Mouse (Mus musculus) heart, embryonic 15.5 days (tissue): ENCODE measurements at regions not wholly inside any gene's neighbourhood (a gene's known extent, or its start where the extent isn't known, plus 50 kb on each side); places are given as distances from the start of the nearest gene placed in this dataset.

Experiments
- ATAC-seq: fragments of 200-750 bp; cut with Nextera tagmentation; replicated peaks from 2 replicates; pipeline ENCODE4 v1.8.0; 2017; ENCODE audit warnings: low read depth, moderate TSS enrichment; ENCODE audit not compliant: insufficient number of reproducible peaks, insufficient read depth, low FRiP score
- H3K27ac ChIP-seq: fragments of 300-500 bp; sonication (generic); 2 replicates; pipeline ENCODE4 v1.5.1; 2015; ENCODE audit warnings: mild to moderate bottlenecking, inconsistent platforms
- H3K27me3 ChIP-seq: fragments of 300-500 bp; sonication (generic); 2 replicates; pipeline ENCODE4 v1.6.1; 2015; ENCODE audit warnings: inconsistent platforms
- H3K36me3 ChIP-seq: fragments of 300-500 bp; sonication (generic); 2 replicates; pipeline ENCODE4 v1.6.1; 2015; ENCODE audit warnings: mild to moderate bottlenecking, inconsistent platforms
- H3K4me1 ChIP-seq: fragments of 300-500 bp; sonication (generic); replicated peaks from 2 replicates; pipeline ENCODE4 v1.6.1; 2015; ENCODE audit warnings: inconsistent platforms
- H3K4me2 ChIP-seq: fragments of 300-500 bp; sonication (generic); 2 replicates; pipeline ENCODE4 v1.6.1; 2015; ENCODE audit warnings: inconsistent platforms, mild to moderate bottlenecking, moderate library complexity
- H3K4me3 ChIP-seq: fragments of 300-500 bp; sonication (generic); 2 replicates; pipeline ENCODE4 v1.5.1; 2015; ENCODE audit warnings: mild to moderate bottlenecking, inconsistent platforms
- H3K9ac ChIP-seq: fragments of 300-500 bp; sonication (generic); 2 replicates; pipeline ENCODE4 v1.6.1; 2015; ENCODE audit warnings: mild to moderate bottlenecking, inconsistent platforms
- H3K9me3 ChIP-seq: fragments of 300-500 bp; sonication (generic); replicated peaks from 2 replicates; pipeline ENCODE4 v1.6.1; 2016; ENCODE audit warnings: inconsistent platforms
- WGBS: fragments of 180-500 bp; shearing (Covaris S2); methylation state at CpG from one replicate; pipeline ENCODE4 v1.1.7; 2015; ENCODE audit warnings: mixed read lengths; 5-methylcytosine and 5-hydroxymethylcytosine counted together

GRCm38 (mm10) chr2:161470844-161471243 is 362.0 kb upstream of the Chd6 start:
- Histone ChIP-seq H3K4me1 (no peaks in the 10 kb centered on the region), H3K27ac (no peak overlapping the region), H3K27me3 (no peaks in the 10 kb centered on the region), H3K4me2 (no peak overlapping the region), H3K9me3 (no peaks in the 10 kb centered on the region), H3K36me3 (no peaks in the 10 kb centered on the region), H3K9ac (no peak overlapping the region), H3K4me3 (no peak overlapping the region)
- WGBS: 69% methylated on average over 5 of the region's 5 CpGs
- no peak for ATAC-seq

- H3K9me3 ChIP-seq: no peaks in the 10 kb centered on the region
- H3K4me2 ChIP-seq: no peak overlapping the region
- no peak overlapping the region for H3K27ac ChIP-seq
- WGBS: 22% methylated on average over 2 of the region's 2 CpGs
- no peak for ATAC-seq
- no peak overlapping the region for H3K4me3 ChIP-seq
- no peaks in the 10 kb centered on the region for H3K4me1 ChIP-seq
- no peaks in the 10 kb centered on the region for H3K27me3 ChIP-seq
- H3K9ac ChIP-seq: no peak overlapping the region
- no peaks in the 10 kb centered on the region for H3K36me3 ChIP-seq
Measured at GRCm38 (mm10) chr2:161470025-161470424, 361.1 kb upstream of the Chd6 start.

DNA sequence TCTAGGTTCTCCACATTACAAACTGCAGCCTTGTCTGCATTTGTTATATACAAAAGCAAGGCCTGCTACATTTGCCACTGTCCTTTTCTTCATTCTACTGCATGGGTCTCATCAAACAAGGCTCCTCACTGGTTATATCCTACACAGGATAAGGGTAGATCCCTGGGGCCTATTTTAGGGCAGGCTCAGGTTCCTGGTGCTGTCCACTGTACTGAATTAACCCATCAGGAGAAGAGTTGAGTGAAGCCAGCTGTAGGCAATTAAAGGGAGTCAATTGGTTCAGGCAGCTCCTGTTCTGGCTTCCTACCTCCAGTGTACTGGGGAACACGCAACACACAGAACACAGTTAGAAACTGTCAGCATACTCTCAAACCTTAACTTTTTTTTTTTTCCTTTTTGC is 358.2 kb upstream of the Chd6 start:
- no peaks in the 10 kb centered on the region for H3K27me3 ChIP-seq
- H3K4me1 ChIP-seq: no peaks in the 10 kb centered on the region
- H3K9me3 ChIP-seq: no peaks in the 10 kb centered on the region
- no peaks in the 10 kb centered on the region for H3K36me3 ChIP-seq
- 64% methylated on average over 1 of the region's 1 CpGs for WGBS
- no peak overlapping the region for H3K27ac ChIP-seq
- ATAC-seq: no peak
- H3K4me3 ChIP-seq: no peak overlapping the region
- no peak overlapping the region for H3K9ac ChIP-seq
- H3K4me2 ChIP-seq: no peak overlapping the region

DNA sequence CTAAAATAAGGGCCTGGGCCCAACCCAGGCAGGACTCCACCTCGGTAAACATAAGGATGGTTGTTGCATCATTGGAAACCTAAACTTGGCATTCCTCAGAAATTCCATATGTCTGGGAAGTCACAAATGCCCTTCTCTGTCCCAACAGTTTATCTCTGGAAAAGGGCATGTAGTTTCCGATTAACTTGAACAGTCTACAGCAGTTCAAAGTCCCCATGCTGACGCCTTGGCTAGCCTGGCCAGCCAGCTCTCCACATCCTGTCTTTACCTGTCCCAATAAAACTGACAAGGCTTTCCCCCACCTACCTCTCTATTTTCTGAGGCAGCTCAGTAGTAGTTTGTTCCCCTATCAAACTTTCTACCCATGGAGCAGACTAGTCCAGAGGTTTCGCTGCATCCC is 351.7 kb upstream of the Chd6 start:
- 76% methylated on average over 4 of the region's 4 CpGs for WGBS
- ATAC-seq: no peak
- no peak overlapping the region for H3K9ac ChIP-seq

GRCm38 (mm10) chr2:161454466-161454865 is 345.6 kb upstream of the Chd6 start:
- Histone ChIP-seq H3K4me1 (no peaks in the 10 kb centered on the region), H3K27ac (no peak overlapping the region), H3K36me3 (no peaks in the 10 kb centered on the region), H3K4me2 (no peak overlapping the region), H3K4me3 (no peak overlapping the region), H3K9me3 (no peaks in the 10 kb centered on the region), H3K9ac (no peak overlapping the region), H3K27me3 (no peaks in the 10 kb centered on the region)
- ATAC-seq: no peak
- 67% methylated on average over 6 of the region's 6 CpGs for WGBS

More for the DNA sequence above, 351.7 kb upstream of the Chd6 start:
- H3K4me3 ChIP-seq: no peak overlapping the region
- no peaks in the 10 kb centered on the region for H3K4me1 ChIP-seq
- no peak overlapping the region for H3K27ac ChIP-seq
- no peaks in the 10 kb centered on the region for H3K27me3 ChIP-seq
- H3K4me2 ChIP-seq: no peak overlapping the region
- no peaks in the 10 kb centered on the region for H3K36me3 ChIP-seq
- H3K9me3 ChIP-seq: no peaks in the 10 kb centered on the region

GRCm38 (mm10) chr2:161433816-161434215 is 324.9 kb upstream of the Chd6 start:
- Histone ChIP-seq H3K27me3 (no peaks in the 10 kb centered on the region), H3K9ac (no peak overlapping the region), H3K27ac (no peak overlapping the region), H3K36me3 (no peaks in the 10 kb centered on the region), H3K4me2 (no peak overlapping the region), H3K9me3 (no peaks in the 10 kb centered on the region), H3K4me3 (no peak overlapping the region), H3K4me1 (no peaks in the 10 kb centered on the region)
- no peak for ATAC-seq
- 54% methylated on average over 9 of the region's 9 CpGs for WGBS

GRCm38 (mm10) chr2:161429294-161429693 is 320.4 kb upstream of the Chd6 start:
- Histone ChIP-seq H3K27ac (no peak overlapping the region), H3K4me2 (no peak overlapping the region), H3K4me3 (no peak overlapping the region), H3K9ac (no peak overlapping the region), H3K4me1 (no peaks in the 10 kb centered on the region), H3K36me3 (no peaks in the 10 kb centered on the region), H3K9me3 (no peaks in the 10 kb centered on the region), H3K27me3 (no peaks in the 10 kb centered on the region)
- WGBS: 37% methylated on average over 3 of the region's 3 CpGs
- no peak for ATAC-seq

DNA sequence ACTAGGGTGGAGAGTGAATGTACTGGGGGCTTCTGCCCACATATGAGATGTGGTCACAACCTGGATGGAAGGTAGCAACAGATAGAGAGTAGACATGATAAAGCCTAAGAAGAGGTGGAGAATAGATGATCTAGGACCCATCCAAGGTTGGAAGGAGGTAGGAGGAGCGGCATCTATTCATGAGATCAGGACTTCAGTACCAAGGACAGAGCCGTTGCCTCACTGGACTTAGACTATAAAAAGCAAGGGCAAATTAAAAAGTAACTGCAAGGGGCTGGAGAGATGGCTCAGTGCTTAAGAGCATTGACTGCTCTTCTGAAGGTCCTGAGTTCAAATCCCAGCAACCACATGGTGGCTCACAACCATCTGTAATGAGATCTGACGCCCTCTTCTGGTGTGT is 316.7 kb upstream of the Chd6 start:
- H3K27ac ChIP-seq: no peak overlapping the region
- H3K36me3 ChIP-seq: no peaks in the 10 kb centered on the region
- no peak for ATAC-seq
- WGBS: 32% methylated on average over 3 of the region's 3 CpGs
- H3K9me3 ChIP-seq: no peaks in the 10 kb centered on the region
- no peak overlapping the region for H3K4me2 ChIP-seq
- H3K4me1 ChIP-seq: no peaks in the 10 kb centered on the region
- H3K4me3 ChIP-seq: no peak overlapping the region
- H3K27me3 ChIP-seq: no peaks in the 10 kb centered on the region
- no peak overlapping the region for H3K9ac ChIP-seq

GRCm38 (mm10) chr2:161418062-161418461 is 309.2 kb upstream of the Chd6 start:
- Histone ChIP-seq H3K9me3 (no peaks in the 10 kb centered on the region), H3K4me3 (no peak overlapping the region), H3K36me3 (no peaks in the 10 kb centered on the region), H3K4me1 (no peaks in the 10 kb centered on the region), H3K4me2 (no peak overlapping the region), H3K27ac (no peak overlapping the region), H3K27me3 (no peaks in the 10 kb centered on the region), H3K9ac (no peak overlapping the region)
- no peak for ATAC-seq
- 68% methylated on average over 7 of the region's 7 CpGs for WGBS

GRCm38 (mm10) chr2:161416218-161416927 is 307.5 kb upstream of the Chd6 start:
- Histone ChIP-seq H3K27ac (no peak overlapping the region), H3K27me3 (no peaks in the 10 kb centered on the region), H3K4me1 (no peaks in the 10 kb centered on the region), H3K36me3 (no peaks in the 10 kb centered on the region), H3K9ac (no peak overlapping the region), H3K4me3 (no peak overlapping the region), H3K4me2 (no peak overlapping the region), H3K9me3 (no peaks in the 10 kb centered on the region)
- 75% methylated on average over 13 of the region's 13 CpGs for WGBS
- no peak for ATAC-seq

- Histone ChIP-seq H3K9me3 (no peaks in the 10 kb centered on the region), H3K36me3 (no peaks in the 10 kb centered on the region), H3K4me2 (no peak overlapping the region), H3K9ac (no peak overlapping the region), H3K27ac (no peak overlapping the region), H3K4me1 (no peaks in the 10 kb centered on the region), H3K27me3 (no peaks in the 10 kb centered on the region), H3K4me3 (no peak overlapping the region)
- WGBS: 90% methylated on average over 1 of the region's 1 CpGs
- no peak for ATAC-seq
Measured at GRCm38 (mm10) chr2:161408306-161408705, 299.4 kb upstream of the Chd6 start.

GRCm38 (mm10) chr2:161405847-161406384 is 297.0 kb upstream of the Chd6 start:
- Histone ChIP-seq H3K4me1 (no peaks in the 10 kb centered on the region), H3K4me2 (no peak overlapping the region), H3K9me3 (no peaks in the 10 kb centered on the region), H3K9ac (no peak overlapping the region), H3K4me3 (no peak overlapping the region), H3K36me3 (no peaks in the 10 kb centered on the region), H3K27ac (no peak overlapping the region), H3K27me3 (no peaks in the 10 kb centered on the region)
- 36% methylated on average over 1 of the region's 1 CpGs for WGBS
- ATAC-seq: no peak
